Mouse (Mus musculus) heart, embryonic 16.5 days (tissue): ENCODE measurements at regions not wholly inside any gene's neighbourhood (a gene's known extent, or its start where the extent isn't known, plus 50 kb on each side); places are given as distances from the start of the nearest gene placed in this dataset.

Experiments used
- ATAC-seq: fragments of 200-750 bp; cut with Nextera tagmentation; replicated peaks from 2 replicates; pipeline ENCODE4 v1.8.0; 2017; ENCODE audit warnings: moderate number of reproducible peaks; ENCODE audit not compliant: insufficient read depth, low FRiP score; ENCODE audit errors: extremely low read depth
- H3K27ac ChIP-seq: fragments of 300-500 bp; sonication (generic); 2 replicates; pipeline ENCODE4 v1.5.1; 2014; ENCODE audit warnings: mild to moderate bottlenecking, low read length, control low read depth, moderate library complexity
- H3K27me3 ChIP-seq: fragments of 300-500 bp; sonication (generic); 2 replicates; pipeline ENCODE4 v1.6.1; 2014; ENCODE audit warnings: low read length, mixed read lengths; ENCODE audit not compliant: control insufficient read depth, insufficient read depth
- H3K36me3 ChIP-seq: fragments of 300-500 bp; sonication (generic); 2 replicates; pipeline ENCODE4 v1.6.1; 2014; ENCODE audit not compliant: control insufficient read depth, insufficient read depth
- H3K4me1 ChIP-seq: fragments of 300-500 bp; sonication (generic); 2 replicates; pipeline ENCODE4 v1.6.1; 2014; ENCODE audit warnings: low read length, mixed read lengths; ENCODE audit not compliant: control insufficient read depth, insufficient read depth
- H3K4me2 ChIP-seq: fragments of 300-500 bp; sonication (generic); 2 replicates; pipeline ENCODE4 v1.6.1; 2014; ENCODE audit warnings: low read depth, mild to moderate bottlenecking, control low read depth, low read length
- H3K4me3 ChIP-seq: fragments of 300-500 bp; sonication (generic); 2 replicates; pipeline ENCODE4 v1.5.1; 2014; ENCODE audit warnings: mild to moderate bottlenecking, control low read depth, low read length
- H3K9ac ChIP-seq: fragments of 300-500 bp; sonication (generic); 2 replicates; pipeline ENCODE4 v1.6.1; 2014; ENCODE audit warnings: low read length, control low read depth
- H3K9me3 ChIP-seq: fragments of 300-500 bp; sonication (generic); replicated peaks from 2 replicates; pipeline ENCODE4 v1.6.1; 2016; ENCODE audit warnings: low read length; ENCODE audit not compliant: control insufficient read depth
- WGBS: fragments of 180-500 bp; shearing (Covaris S2); extraction: QIAGEN DNeasy Blood & Tissue Kit; methylation state at CpG from one replicate; pipeline ENCODE4 v1.1.7; 2014; 5-methylcytosine and 5-hydroxymethylcytosine counted together

DNA sequence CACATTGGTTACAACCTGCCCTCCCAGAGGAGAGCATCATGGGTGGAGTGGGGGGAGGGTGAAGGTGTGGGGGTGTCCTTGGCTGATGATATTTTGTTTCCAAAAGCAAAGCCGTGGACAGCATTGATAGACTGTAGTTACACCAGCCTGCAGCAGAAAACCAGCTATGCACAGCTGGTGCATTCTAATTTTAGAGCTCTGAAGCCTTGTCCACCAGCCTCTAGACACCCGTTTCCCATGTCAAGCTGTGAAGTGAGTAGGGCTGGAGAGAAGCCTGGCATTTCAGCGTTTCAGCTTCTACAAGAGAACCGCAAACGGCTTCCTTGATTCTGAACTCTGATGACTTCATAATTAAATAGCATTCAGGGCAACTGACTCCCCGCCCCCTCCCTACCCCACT lies 310.7 kb upstream of the Rorb start:
- no peak overlapping the region for H3K4me3 ChIP-seq
- no peaks in the 10 kb centered on the region for H3K27me3 ChIP-seq
- WGBS: 39% methylated on average over 6 of the region's 6 CpGs
- no peaks in the 10 kb centered on the region for H3K9me3 ChIP-seq
- no peaks in the 10 kb centered on the region for H3K36me3 ChIP-seq
- no peak overlapping the region for H3K9ac ChIP-seq
- no peaks in the 10 kb centered on the region for H3K4me1 ChIP-seq
- peak overlapping the region; percentile 43 for H3K4me2 ChIP-seq
- H3K27ac ChIP-seq: peak overlapping the region; percentile 51
- peak; percentile 32; the same call in 1 of the 2 replicates for ATAC-seq
